9 mouse cellular contexts compared by ENCODE assay signal in the genomic region with DNA sequence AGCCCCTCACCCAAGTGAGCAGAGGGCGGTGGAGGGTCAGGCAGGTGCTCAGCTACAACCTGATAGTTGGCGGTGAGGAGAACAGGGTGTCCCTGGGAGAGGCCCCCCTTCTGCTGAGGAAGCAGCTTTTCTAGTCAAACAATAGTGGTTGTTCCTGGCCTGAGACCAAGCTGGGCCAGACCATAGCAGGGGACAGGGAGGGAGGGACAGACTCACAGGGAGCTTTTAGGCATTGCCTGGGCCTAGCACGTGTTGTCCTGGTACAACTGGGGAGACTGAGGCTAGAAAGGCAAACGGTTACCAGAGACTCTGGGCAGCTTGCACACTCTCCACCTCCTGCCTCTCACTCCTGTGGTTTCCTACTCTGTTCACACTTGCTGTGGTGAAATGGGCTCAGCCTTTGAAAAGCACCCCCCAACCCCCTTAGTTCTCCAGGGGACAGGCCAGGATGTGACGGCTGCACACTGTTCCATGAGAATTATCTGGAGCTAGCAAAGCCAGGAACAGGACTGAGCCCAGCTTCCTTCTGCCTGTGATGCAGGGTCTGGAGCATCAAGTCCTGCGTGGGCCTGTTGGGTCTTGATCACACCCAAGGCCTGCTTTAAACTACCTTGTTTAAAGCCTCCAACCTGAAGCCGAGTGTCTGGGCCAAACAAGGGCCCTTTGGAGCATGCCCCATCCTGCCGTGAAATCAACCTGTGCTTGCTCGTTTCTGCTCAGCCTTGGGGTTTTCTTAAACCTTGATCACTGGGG. TPM values are rescaled to one million over a fixed set of nuclear protein-coding genes. Genes with fewer than 3 reads are reported as not detected.
DNase-seq lines count a peak whose midpoint lies in the region; ATAC-seq and TF ChIP-seq lines count a peak whose summit lies in the region.
"Had no signal": no experiment of that assay in that cellular context is flagged by ENCODE, and none has a peak within 500 bp of the region (broad histone marks: within the 10 kb centered on the region; RNA-seq: fewer than 3 reads in every experiment).

No protein-coding gene starts in this region.

- peak overlapping the region; percentile 34 for H3K9ac ChIP-seq in heart, adult 2 months (ENCODE audit: low read depth, low read length)
- no peak overlapping the region for H3K9ac ChIP-seq in forebrain, embryonic 11.5 days (ENCODE audit: low read length)
- H3K9ac ChIP-seq: liver, embryonic 14.5 days had no signal

- H3K9me3 ChIP-seq in forebrain, embryonic 11.5 days (ENCODE audit: control insufficient read depth, low read length) = no peaks in the 10 kb centered on the region

- no peak for TF ChIP-seq CTCF in left cerebral cortex, adult 2 months (IDR thresholded peaks at IDR 0.05)
- TF ChIP-seq CTCF in heart, adult 2 months (IDR thresholded peaks at IDR 0.05) = no peak
- TF ChIP-seq CTCF in small intestine, adult 2 months (IDR thresholded peaks at IDR 0.05; ENCODE audit: extremely low read depth, insufficient read length, insufficient replicate concordance, low read depth, low read length) = no peak

- H3K27ac ChIP-seq in left cerebral cortex, adult 2 months = peak overlapping the region; percentile 58
- H3K27ac ChIP-seq in heart, adult 2 months = peak overlapping the region; percentile 96
- H3K27ac ChIP-seq in small intestine, adult 2 months (ENCODE audit: insufficient read depth, low read depth, low read length) = peak overlapping the region; percentile 44; the same call in 1 of the 2 replicates
- no peak overlapping the region for H3K27ac ChIP-seq in forebrain, embryonic 11.5 days (ENCODE audit: low read depth, low read length)
- H3K27ac ChIP-seq: liver, embryonic 14.5 days had no signal

- no peak overlapping the region for H3K4me3 ChIP-seq in left cerebral cortex, adult 2 months
- H3K4me3 ChIP-seq in heart, adult 2 months = no peak overlapping the region
- H3K4me3 ChIP-seq in small intestine, adult 2 months (ENCODE audit: low read depth, low read length) = no peak overlapping the region
- no peak overlapping the region for H3K4me3 ChIP-seq in forebrain, embryonic 11.5 days (ENCODE audit: low read depth, low read length)

- TF ChIP-seq EP300 in heart, adult 2 months (IDR thresholded peaks at IDR 0.05; ENCODE audit: insufficient read depth, low read depth, low read length) = peak; percentile 97; the same call in 1 of the 2 replicates

- no peak for DNase-seq in left cerebral cortex, adult 2 months (ENCODE audit: extremely low spot score in 1 of 2, low spot score in 2 of 2)
- no peak for DNase-seq in left cerebral cortex, adult 18-20 months (ENCODE audit: low spot score in 2 of 2)
- DNase-seq in heart, adult 2 months = peak; percentile 80 to 86
- peak; percentile 90 for DNase-seq in kidney, adult 9 months
- DNase-seq in cerebellum, postnatal 25 days = no peak
- no peak for DNase-seq in forebrain, embryonic 11.5 days (ENCODE audit: low spot score)
- DNase-seq in left cerebral cortex, postnatal 4 days = no peak

- 36% methylated on average over 9 of the region's 9 CpGs for WGBS in heart, adult 2 months
- WGBS in small intestine, adult 2 months = 83% methylated on average over 9 of the region's 9 CpGs
- WGBS in forebrain, embryonic 11.5 days = 80% methylated on average over 9 of the region's 9 CpGs

- peaks cover 2% of the 10 kb centered on the region; the same call in 1 of the 2 replicates for H3K36me3 ChIP-seq in heart, adult 2 months (ENCODE audit: control insufficient read depth, insufficient read depth, low read length)
- peaks cover 27% of the 10 kb centered on the region for H3K36me3 ChIP-seq in small intestine, adult 2 months (ENCODE audit: control insufficient read depth, insufficient read depth, low read length)
- no peaks in the 10 kb centered on the region; the same call in 1 of the 2 replicates for H3K36me3 ChIP-seq in forebrain, embryonic 11.5 days (ENCODE audit: control insufficient read depth, insufficient read depth, low read length)

- H3K79me2 ChIP-seq in heart, adult 2 months (replicated peaks; ENCODE audit: control insufficient read depth, insufficient read depth, low read length) = no peaks in the 10 kb centered on the region

- ATAC-seq in forebrain, embryonic 11.5 days (replicated peaks; ENCODE audit: low FRiP score) = no peak

- intact Hi-C loops in left cerebral cortex, adult 2 months (cut with DNase I) = loop anchor here (10.0 kb wide), 1 partner anchor 212 kb away; no protein-coding TSS in a partner anchor
- intact Hi-C loops in heart, adult 2 months (cut with DNase I) = no loop called here
- intact Hi-C loops in left cerebral cortex, postnatal 4 days (cut with DNase I) = no loop called here

- no peak overlapping the region for H3K4me2 ChIP-seq in forebrain, embryonic 11.5 days (ENCODE audit: low read depth, low read length, severe bottlenecking)

- TF ChIP-seq POLR2A in heart, adult 2 months (IDR thresholded peaks at IDR 0.05; ENCODE audit: insufficient read depth, low read depth, low read length) = peak; percentile 80
- TF ChIP-seq POLR2A in small intestine, adult 2 months (IDR thresholded peaks at IDR 0.05; ENCODE audit: low read depth, low read length) = no peak

- H3K27me3 ChIP-seq in heart, adult 2 months (ENCODE audit: control insufficient read depth, insufficient read depth, low read length) = no peaks in the 10 kb centered on the region
- H3K27me3 ChIP-seq in small intestine, adult 2 months (ENCODE audit: control insufficient read depth, insufficient read depth, low read length) = no peaks in the 10 kb centered on the region
- peaks cover 11% of the 10 kb centered on the region for H3K27me3 ChIP-seq in forebrain, embryonic 11.5 days (ENCODE audit: control insufficient read depth, insufficient read depth, low read length)

- peaks cover 15% of the 10 kb centered on the region for H3K4me1 ChIP-seq in heart, adult 2 months (ENCODE audit: control insufficient read depth, insufficient read depth, low read length)
- H3K4me1 ChIP-seq in small intestine, adult 2 months (ENCODE audit: control insufficient read depth, insufficient read depth, insufficient read length, low read length) = peaks cover 7% of the 10 kb centered on the region
- H3K4me1 ChIP-seq in forebrain, embryonic 11.5 days (replicated peaks; ENCODE audit: control insufficient read depth, insufficient read depth, low read length) = peaks cover 6% of the 10 kb centered on the region; the same call in 1 of the 2 replicates

RNA-seq across cellular contexts. Expression of a gene that starts 1.6 kb away (rescaled TPM):
- 1 to 10 TPM; 3.9 to 4.2 TPM for total RNA-seq in left cerebral cortex, adult 2 months (2021)
- total RNA-seq in left cerebral cortex, adult 18-20 months (2021) = 1 to 10 TPM; 3.1 to 3.2 TPM
- 1 to 10 TPM; 4.0 to 5.9 TPM for total RNA-seq in heart, adult 2 months (2021)
- polyA plus RNA-seq in heart, adult 2 months (2012; rRNA removed) = 10.7 and 13.5 TPM in 2 replicates
- polyA plus RNA-seq in small intestine, adult 2 months (2012; rRNA removed) = 2.6 and 2.7 TPM in 2 replicates
- 2.0 and 2.5 TPM in 2 replicates for polyA plus RNA-seq in forebrain, embryonic 11.5 days (2014; fragmentation: Nextera tagmentation; extraction: Ambion mirVana)
- total RNA-seq in left cerebral cortex, postnatal 4 days (2021) = 1 to 10 TPM; 1.8 to 1.9 TPM

RNA-seq across cellular contexts. Expression of a gene that starts 19.8 kb away (rescaled TPM):
- not detected for total RNA-seq in left cerebral cortex, adult 2 months (2021)
- total RNA-seq in left cerebral cortex, adult 18-20 months (2021) = under 1 TPM in 1 of 2 experiments, not detected in 1; 0.19 TPM
- total RNA-seq in heart, adult 2 months (2021) = under 1 TPM; 0.13 to 0.14 TPM
- polyA plus RNA-seq in heart, adult 2 months (2012; rRNA removed) = 0.14 and 0.15 TPM in 2 replicates
- polyA plus RNA-seq in small intestine, adult 2 months (2012; rRNA removed) = 0.19 and 0.48 TPM in 2 replicates
- polyA plus RNA-seq in forebrain, embryonic 11.5 days (2014; fragmentation: Nextera tagmentation; extraction: Ambion mirVana) = not detected in 2 replicates
- total RNA-seq in left cerebral cortex, postnatal 4 days (2021) = under 1 TPM in 1 of 2 experiments, not detected in 1; 0.30 TPM

RNA-seq across cellular contexts. Expression of a gene that starts 29.8 kb away (rescaled TPM):
- 10 to 100 TPM; 35.3 to 36.6 TPM for total RNA-seq in left cerebral cortex, adult 2 months (2021)
- 10 to 100 TPM; 30.5 to 30.7 TPM for total RNA-seq in left cerebral cortex, adult 18-20 months (2021)
- total RNA-seq in heart, adult 2 months (2021) = 10 to 100 TPM; 10.1 to 10.7 TPM
- 17.3 and 22.3 TPM in 2 replicates for polyA plus RNA-seq in heart, adult 2 months (2012; rRNA removed)
- polyA plus RNA-seq in small intestine, adult 2 months (2012; rRNA removed) = 22.3 and 32.0 TPM in 2 replicates
- 22.4 and 23.0 TPM in 2 replicates for polyA plus RNA-seq in forebrain, embryonic 11.5 days (2014; fragmentation: Nextera tagmentation; extraction: Ambion mirVana)
- total RNA-seq in left cerebral cortex, postnatal 4 days (2021) = 10 to 100 TPM; 25.7 to 26.8 TPM

RNA-seq across cellular contexts. Expression of a gene that starts 40.9 kb away (rescaled TPM):
- 1 to 10 TPM in 1 of 2 experiments, under 1 TPM in 1; 0.70 to 1.2 TPM for total RNA-seq in left cerebral cortex, adult 2 months (2021)
- 1 to 10 TPM; 1.3 to 1.6 TPM for total RNA-seq in left cerebral cortex, adult 18-20 months (2021)
- total RNA-seq in heart, adult 2 months (2021) = under 1 TPM; 0.21 to 0.36 TPM
- 1.5 TPM in 2 replicates for polyA plus RNA-seq in heart, adult 2 months (2012; rRNA removed)
- polyA plus RNA-seq in small intestine, adult 2 months (2012; rRNA removed) = 1.5 and 5.6 TPM in 2 replicates
- polyA plus RNA-seq in forebrain, embryonic 11.5 days (2014; fragmentation: Nextera tagmentation; extraction: Ambion mirVana) = not detected in 2 replicates
- under 1 TPM; 0.08 TPM for total RNA-seq in left cerebral cortex, postnatal 4 days (2021)

RNA-seq across cellular contexts. Expression of a gene that starts 56.3 kb away (rescaled TPM):
- total RNA-seq in left cerebral cortex, adult 2 months (2021) = 10 to 100 TPM; 63.8 to 67.4 TPM
- total RNA-seq in left cerebral cortex, adult 18-20 months (2021) = 10 to 100 TPM; 73.1 to 74.1 TPM
- 10 to 100 TPM; 37.2 to 38.7 TPM for total RNA-seq in heart, adult 2 months (2021)
- 17.9 and 23.4 TPM in 2 replicates for polyA plus RNA-seq in heart, adult 2 months (2012; rRNA removed)
- polyA plus RNA-seq in small intestine, adult 2 months (2012; rRNA removed) = 13.9 and 24.7 TPM in 2 replicates
- 107 and 108 TPM in 2 replicates for polyA plus RNA-seq in forebrain, embryonic 11.5 days (2014; fragmentation: Nextera tagmentation; extraction: Ambion mirVana)
- 10 to 100 TPM; 75.5 to 93.4 TPM for total RNA-seq in left cerebral cortex, postnatal 4 days (2021)

Comparison
In these comparisons a context has a peak if more than half of its experiments do, and no peak if none do; other contexts are left out.
1. DNase-seq: peak in heart, adult 2 months (2 of 2) and kidney, adult 9 months (single experiment); none in left cerebral cortex, adult 2 months (0 of 2), left cerebral cortex, adult 18-20 months (0 of 2), cerebellum, postnatal 25 days (0 of 2), forebrain, embryonic 11.5 days (single experiment) and left cerebral cortex, postnatal 4 days (single experiment).